Mouse (Mus musculus) NIH3T3 (cell line): ENCODE data around the gene Kcnip1.

Experiments used
- DNase-seq: peaks from one replicate; pipeline ENCODE4 v3.0.0-alpha.2; 2012; ENCODE audit warnings: low read depth

Kcnip1 gene

GRCm38 (mm10) chr11:33992938-33993337 lies at the start of gene Kcnip1:
Gene Kcnip1, minus strand, starts transcription at chr11:33993152.
- no peak for DNase-seq

GRCm38 (mm10) chr11:34040061-34040460 lies 47.1 kb upstream of the Kcnip1 start:
- no peak for DNase-seq

GRCm38 (mm10) chr11:34035909-34036658 lies 43.1 kb upstream of the Kcnip1 start:
- DNase-seq, result no peak

GRCm38 (mm10) chr11:34034794-34035193 lies 41.8 kb upstream of the Kcnip1 start:
- DNase-seq, result no peak

- DNase-seq, result no peak
Observed at GRCm38 (mm10) chr11:34034008-34034505, 41.1 kb upstream of the Kcnip1 start.

GRCm38 (mm10) chr11:34031015-34031805 lies 38.3 kb upstream of the Kcnip1 start:
- no peak for DNase-seq

- DNase-seq, result no peak
Observed at GRCm38 (mm10) chr11:34029658-34030057, 36.7 kb upstream of the Kcnip1 start.

- no peak for DNase-seq
Observed at GRCm38 (mm10) chr11:34025091-34025490, 32.1 kb upstream of the Kcnip1 start.

GRCm38 (mm10) chr11:34012007-34012652 lies 19.2 kb upstream of the Kcnip1 start:
- DNase-seq, result no peak

- DNase-seq, result no peak
Observed at GRCm38 (mm10) chr11:34010859-34011172, 17.9 kb upstream of the Kcnip1 start.

GRCm38 (mm10) chr11:34010133-34010858 lies 17.3 kb upstream of the Kcnip1 start:
- no peak for DNase-seq

GRCm38 (mm10) chr11:34009316-34010087 lies 16.6 kb upstream of the Kcnip1 start:
- DNase-seq, result no peak

- peak; percentile 13 for DNase-seq
Observed at GRCm38 (mm10) chr11:34008702-34009101, 15.8 kb upstream of the Kcnip1 start.

GRCm38 (mm10) chr11:34008214-34008613 lies 15.3 kb upstream of the Kcnip1 start:
- DNase-seq, result no peak

- DNase-seq, result no peak
Observed at GRCm38 (mm10) chr11:34007616-34008015, 14.7 kb upstream of the Kcnip1 start.

GRCm38 (mm10) chr11:34002593-34002965 lies 9.6 kb upstream of the Kcnip1 start:
- DNase-seq, result no peak

GRCm38 (mm10) chr11:34001938-34002592 lies 9.1 kb upstream of the Kcnip1 start:
- DNase-seq, result peak; percentile 65

- no peak for DNase-seq
Observed at GRCm38 (mm10) chr11:34000416-34000815, 7.5 kb upstream of the Kcnip1 start.

- DNase-seq, result no peak
Observed at GRCm38 (mm10) chr11:33998244-33998643, 5.3 kb upstream of the Kcnip1 start.

- no peak for DNase-seq
Observed at GRCm38 (mm10) chr11:33993496-33993895, 544 bp upstream of the Kcnip1 start.

- no peak for DNase-seq
Observed at GRCm38 (mm10) chr11:33990002-33990401, 3.0 kb downstream of the Kcnip1 start.
